Mouse (Mus musculus): Measurements from ENCODE around the gene Ipo9. TPM values are rescaled to one million over a fixed set of nuclear protein-coding genes. Genes with fewer than 3 reads are reported as not detected.

Ipo9 gene
- polyA plus RNA-seq, 1 experiment, result 166 TPM

- H3K4me3 ChIP-seq (ENCODE audit: control insufficient read depth, insufficient read depth, low read length), result no peak overlapping the region
- TF ChIP-seq POLR2A (IDR thresholded peaks at IDR 0.05; ENCODE audit: control insufficient read depth, extremely low read depth, insufficient read depth, low read length, poor library complexity), result no peak
- no peak for TF ChIP-seq CTCF (IDR thresholded peaks at IDR 0.05; ENCODE audit: borderline replicate concordance, control insufficient read depth, extremely low read depth, insufficient read depth, low read length, poor library complexity)
- WGBS, result 94% methylated on average over 5 of the region's 5 CpGs
- H3K4me1 ChIP-seq (replicated peaks; ENCODE audit: control insufficient read depth, insufficient read depth, low read length), result no peaks in the 10 kb centered on the region
- H3K27me3 ChIP-seq (ENCODE audit: control insufficient read depth, insufficient read depth, low read length), result no peaks in the 10 kb centered on the region
- no peaks in the 10 kb centered on the region for H3K36me3 ChIP-seq (ENCODE audit: control insufficient read depth, insufficient read depth, low read length)
- DNase-seq, result no peak
- no peak overlapping the region for H3K27ac ChIP-seq (ENCODE audit: control insufficient read depth, insufficient read depth, low read length)
These were observed 37.2 kb upstream of the Ipo9 start for GRCm38 (mm10) chr1:135467462-135467861.

GRCm38 (mm10) chr1:135466935-135467334 is 36.6 kb upstream of the Ipo9 start:
- no peaks in the 10 kb centered on the region for H3K4me1 ChIP-seq (replicated peaks; ENCODE audit: control insufficient read depth, insufficient read depth, low read length)
- H3K36me3 ChIP-seq (ENCODE audit: control insufficient read depth, insufficient read depth, low read length), result no peaks in the 10 kb centered on the region
- WGBS, result 64% methylated on average over 3 of the region's 3 CpGs
- H3K27me3 ChIP-seq (ENCODE audit: control insufficient read depth, insufficient read depth, low read length), result no peaks in the 10 kb centered on the region
- no peak for DNase-seq
- H3K27ac ChIP-seq (ENCODE audit: control insufficient read depth, insufficient read depth, low read length), result no peak overlapping the region
- no peak for TF ChIP-seq CTCF (IDR thresholded peaks at IDR 0.05; ENCODE audit: borderline replicate concordance, control insufficient read depth, extremely low read depth, insufficient read depth, low read length, poor library complexity)
- TF ChIP-seq POLR2A (IDR thresholded peaks at IDR 0.05; ENCODE audit: control insufficient read depth, extremely low read depth, insufficient read depth, low read length, poor library complexity), result no peak
- H3K4me3 ChIP-seq (ENCODE audit: control insufficient read depth, insufficient read depth, low read length), result no peak overlapping the region

DNA sequence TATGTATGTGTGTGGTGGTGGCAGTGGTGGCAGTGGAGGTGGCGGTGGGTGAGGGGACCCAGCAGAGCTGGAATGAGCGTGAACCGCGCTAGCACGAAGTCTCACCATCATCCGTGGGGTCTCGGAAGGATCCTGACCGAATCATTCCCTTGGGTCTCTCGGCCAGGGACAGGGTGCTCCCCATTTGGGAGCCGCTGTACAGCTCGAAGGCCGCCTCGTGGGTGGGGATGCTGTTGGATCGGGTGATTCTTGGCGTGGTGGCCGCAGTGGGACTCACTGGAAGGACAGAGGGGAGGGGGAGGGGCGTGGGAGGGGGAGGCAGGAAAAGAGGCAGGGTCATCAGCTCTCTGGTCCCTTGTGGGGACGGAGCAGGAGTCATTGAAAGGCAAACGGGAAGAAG is 35.4 kb upstream of the Ipo9 start:
- H3K4me3 ChIP-seq (ENCODE audit: control insufficient read depth, insufficient read depth, low read length), result no peak overlapping the region
- no peaks in the 10 kb centered on the region for H3K27me3 ChIP-seq (ENCODE audit: control insufficient read depth, insufficient read depth, low read length)
- 93% methylated on average over 19 of the region's 19 CpGs for WGBS
- no peak for DNase-seq
- H3K36me3 ChIP-seq (ENCODE audit: control insufficient read depth, insufficient read depth, low read length), result no peaks in the 10 kb centered on the region
- no peak overlapping the region for H3K27ac ChIP-seq (ENCODE audit: control insufficient read depth, insufficient read depth, low read length)
- no peaks in the 10 kb centered on the region for H3K4me1 ChIP-seq (replicated peaks; ENCODE audit: control insufficient read depth, insufficient read depth, low read length)
- no peak for TF ChIP-seq CTCF (IDR thresholded peaks at IDR 0.05; ENCODE audit: borderline replicate concordance, control insufficient read depth, extremely low read depth, insufficient read depth, low read length, poor library complexity)
- no peak for TF ChIP-seq POLR2A (IDR thresholded peaks at IDR 0.05; ENCODE audit: control insufficient read depth, extremely low read depth, insufficient read depth, low read length, poor library complexity)

- no peak overlapping the region for H3K27ac ChIP-seq (ENCODE audit: control insufficient read depth, insufficient read depth, low read length)
- H3K4me3 ChIP-seq (ENCODE audit: control insufficient read depth, insufficient read depth, low read length), result no peak overlapping the region
- no peak for DNase-seq
- no peaks in the 10 kb centered on the region for H3K4me1 ChIP-seq (replicated peaks; ENCODE audit: control insufficient read depth, insufficient read depth, low read length)
- no peaks in the 10 kb centered on the region for H3K27me3 ChIP-seq (ENCODE audit: control insufficient read depth, insufficient read depth, low read length)
- WGBS, result 94% methylated on average over 8 of the region's 8 CpGs
- TF ChIP-seq CTCF (IDR thresholded peaks at IDR 0.05; ENCODE audit: borderline replicate concordance, control insufficient read depth, extremely low read depth, insufficient read depth, low read length, poor library complexity), result no peak
- no peak for TF ChIP-seq POLR2A (IDR thresholded peaks at IDR 0.05; ENCODE audit: control insufficient read depth, extremely low read depth, insufficient read depth, low read length, poor library complexity)
- H3K36me3 ChIP-seq (ENCODE audit: control insufficient read depth, insufficient read depth, low read length), result no peaks in the 10 kb centered on the region
These were observed 32.4 kb upstream of the Ipo9 start for GRCm38 (mm10) chr1:135462736-135463135.

DNA sequence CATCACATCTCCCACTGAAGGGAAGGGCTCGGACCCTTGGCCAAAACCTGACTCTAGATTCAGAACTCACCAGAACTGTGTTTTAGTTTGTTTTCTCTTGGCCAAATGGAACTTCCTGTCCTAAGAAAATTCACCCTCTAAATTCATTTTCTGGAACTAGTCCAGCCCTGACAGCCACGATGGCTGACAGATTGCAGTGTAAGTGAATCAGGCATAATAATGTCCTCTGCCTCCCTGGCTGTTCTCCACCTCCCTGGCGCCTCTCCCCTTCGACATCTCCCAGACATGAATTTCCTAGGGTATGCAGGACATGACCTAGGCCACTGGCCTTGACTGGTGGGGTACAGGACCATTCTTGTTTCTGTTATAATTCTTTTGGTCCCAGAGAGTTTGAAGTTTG is 32.0 kb upstream of the Ipo9 start:
- Histone ChIP-seq H3K4me1 (replicated peaks; ENCODE audit: control insufficient read depth, insufficient read depth, low read length) (no peaks in the 10 kb centered on the region), H3K27ac (ENCODE audit: control insufficient read depth, insufficient read depth, low read length) (no peak overlapping the region), H3K36me3 (ENCODE audit: control insufficient read depth, insufficient read depth, low read length) (no peaks in the 10 kb centered on the region), H3K27me3 (ENCODE audit: control insufficient read depth, insufficient read depth, low read length) (no peaks in the 10 kb centered on the region), H3K4me3 (ENCODE audit: control insufficient read depth, insufficient read depth, low read length) (no peak overlapping the region)
- WGBS, result 88% methylated on average over 4 of the region's 4 CpGs
- TF ChIP-seq CTCF (IDR thresholded peaks at IDR 0.05; ENCODE audit: borderline replicate concordance, control insufficient read depth, extremely low read depth, insufficient read depth, low read length, poor library complexity), result no peak
- no peak for TF ChIP-seq POLR2A (IDR thresholded peaks at IDR 0.05; ENCODE audit: control insufficient read depth, extremely low read depth, insufficient read depth, low read length, poor library complexity)
- DNase-seq, result no peak

GRCm38 (mm10) chr1:135461097-135461730 is 30.9 kb upstream of the Ipo9 start:
- Histone ChIP-seq H3K27ac (ENCODE audit: control insufficient read depth, insufficient read depth, low read length) (no peak overlapping the region), H3K4me3 (ENCODE audit: control insufficient read depth, insufficient read depth, low read length) (no peak overlapping the region), H3K4me1 (replicated peaks; ENCODE audit: control insufficient read depth, insufficient read depth, low read length) (no peaks in the 10 kb centered on the region), H3K27me3 (ENCODE audit: control insufficient read depth, insufficient read depth, low read length) (no peaks in the 10 kb centered on the region), H3K36me3 (ENCODE audit: control insufficient read depth, insufficient read depth, low read length) (no peaks in the 10 kb centered on the region)
- TF ChIP-seq CTCF (IDR thresholded peaks at IDR 0.05; ENCODE audit: borderline replicate concordance, control insufficient read depth, extremely low read depth, insufficient read depth, low read length, poor library complexity), result peak; percentile 66; the same call in 1 of the 2 replicates
- TF ChIP-seq POLR2A (IDR thresholded peaks at IDR 0.05; ENCODE audit: control insufficient read depth, extremely low read depth, insufficient read depth, low read length, poor library complexity), result no peak
- 92% methylated on average over 3 of the region's 3 CpGs for WGBS
- peak; percentile 37 for DNase-seq

- Histone ChIP-seq H3K4me3 (ENCODE audit: control insufficient read depth, insufficient read depth, low read length) (no peak overlapping the region), H3K27me3 (ENCODE audit: control insufficient read depth, insufficient read depth, low read length) (no peaks in the 10 kb centered on the region), H3K27ac (ENCODE audit: control insufficient read depth, insufficient read depth, low read length) (no peak overlapping the region), H3K36me3 (ENCODE audit: control insufficient read depth, insufficient read depth, low read length) (no peaks in the 10 kb centered on the region), H3K4me1 (replicated peaks; ENCODE audit: control insufficient read depth, insufficient read depth, low read length) (no peaks in the 10 kb centered on the region)
- no peak for TF ChIP-seq POLR2A (IDR thresholded peaks at IDR 0.05; ENCODE audit: control insufficient read depth, extremely low read depth, insufficient read depth, low read length, poor library complexity)
- no peak for DNase-seq
- WGBS, result 70% methylated on average over 16 of the region's 16 CpGs
These were observed 30.2 kb upstream of the Ipo9 start for GRCm38 (mm10) chr1:135460521-135460920.

Data from thymus, adult 2 months (tissue).